Mouse (Mus musculus): ENCODE measurements around the gene Cd38. TPM values are rescaled to one million over a fixed set of nuclear protein-coding genes. Genes with fewer than 3 reads are reported as not detected.

The Cd38 gene
- polyA plus RNA-seq, 1 experiment, result not detected

DNA sequence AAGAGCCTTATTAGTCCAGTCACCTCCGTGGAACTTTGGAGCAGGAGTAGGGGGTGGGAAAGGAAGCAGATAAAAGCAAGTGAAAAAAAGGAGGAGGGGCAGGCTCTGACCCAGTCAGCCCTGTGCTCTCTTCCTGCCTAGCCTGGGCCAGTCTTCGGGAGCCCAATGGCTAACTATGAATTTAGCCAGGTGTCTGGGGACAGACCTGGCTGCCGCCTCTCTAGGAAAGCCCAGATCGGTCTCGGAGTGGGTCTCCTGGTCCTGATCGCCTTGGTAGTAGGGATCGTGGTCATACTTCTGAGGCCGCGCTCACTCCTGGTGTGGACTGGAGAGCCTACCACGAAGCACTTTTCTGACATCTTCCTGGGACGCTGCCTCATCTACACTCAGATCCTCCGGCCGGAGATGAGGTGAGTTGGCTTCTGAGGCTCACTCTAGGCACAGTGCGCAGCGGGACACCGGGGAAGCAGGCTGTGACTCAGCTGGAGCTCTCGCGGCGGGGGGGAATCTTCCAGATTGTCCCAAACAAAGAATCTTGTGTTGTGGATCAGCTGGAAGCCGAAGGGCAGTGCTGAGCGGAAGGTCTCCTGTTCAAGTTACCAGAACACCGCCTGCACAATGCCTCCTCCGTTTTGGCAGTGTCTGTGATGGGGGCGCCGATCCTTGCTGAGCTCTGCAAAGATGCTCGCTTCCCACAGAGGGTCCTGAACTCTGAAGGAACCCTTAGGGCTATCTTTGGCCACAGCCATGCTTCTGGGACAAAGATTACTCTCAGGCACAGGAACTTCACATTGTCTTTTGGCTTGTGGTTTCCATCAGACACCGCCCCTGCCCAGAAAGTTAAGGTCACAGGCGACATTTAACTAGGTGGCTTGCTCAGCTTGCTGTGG lies 603 bp downstream of the Cd38 start:
- no peak for TF ChIP-seq GATA1 (IDR thresholded peaks at IDR 0.05; ENCODE audit: low read length)
- TF ChIP-seq TAL1 (IDR thresholded peaks at IDR 0.05; ENCODE audit: low read length), result no peak
- H3K4me3 ChIP-seq (replicated peaks), result peak overlapping the region; percentile 37
- no peaks in the 10 kb centered on the region for H3K4me1 ChIP-seq (ENCODE audit: control insufficient read depth)
- peaks cover 10% of the 10 kb centered on the region for H3K27me3 ChIP-seq (ENCODE audit: control insufficient read depth)
- no peaks in the 10 kb centered on the region for H3K9me3 ChIP-seq (ENCODE audit: control insufficient read depth, low read length)
- no peaks in the 10 kb centered on the region for H3K36me3 ChIP-seq (ENCODE audit: control insufficient read depth)

DNA sequence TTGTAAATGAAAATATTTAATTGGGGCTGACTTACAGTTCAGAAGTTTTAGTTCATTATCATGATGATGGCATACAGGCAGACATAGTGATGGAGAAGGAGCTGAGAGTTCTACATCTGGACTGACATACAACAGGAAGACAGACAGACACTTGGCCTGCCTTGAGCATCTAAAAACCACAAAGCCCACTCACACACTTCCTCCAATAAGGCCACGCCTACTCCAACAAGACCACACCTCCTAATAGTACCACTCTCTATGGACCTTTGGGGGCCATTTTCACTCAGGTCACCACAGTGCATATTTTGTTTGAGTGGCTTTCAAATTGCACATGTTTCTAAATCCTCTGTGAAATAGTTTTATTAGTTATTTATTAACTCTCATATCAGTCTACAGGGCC lies 3.5 kb downstream of the Cd38 start:
- H3K27me3 ChIP-seq (ENCODE audit: control insufficient read depth), result peaks cover 10% of the 10 kb centered on the region
- H3K4me1 ChIP-seq (ENCODE audit: control insufficient read depth), result no peaks in the 10 kb centered on the region
- TF ChIP-seq TAL1 (IDR thresholded peaks at IDR 0.05; ENCODE audit: low read length), result no peak
- TF ChIP-seq GATA1 (IDR thresholded peaks at IDR 0.05; ENCODE audit: low read length), result no peak
- H3K9me3 ChIP-seq (ENCODE audit: control insufficient read depth, low read length), result no peaks in the 10 kb centered on the region
- no peaks in the 10 kb centered on the region for H3K36me3 ChIP-seq (ENCODE audit: control insufficient read depth)
- no peak overlapping the region for H3K4me3 ChIP-seq (replicated peaks)

DNA sequence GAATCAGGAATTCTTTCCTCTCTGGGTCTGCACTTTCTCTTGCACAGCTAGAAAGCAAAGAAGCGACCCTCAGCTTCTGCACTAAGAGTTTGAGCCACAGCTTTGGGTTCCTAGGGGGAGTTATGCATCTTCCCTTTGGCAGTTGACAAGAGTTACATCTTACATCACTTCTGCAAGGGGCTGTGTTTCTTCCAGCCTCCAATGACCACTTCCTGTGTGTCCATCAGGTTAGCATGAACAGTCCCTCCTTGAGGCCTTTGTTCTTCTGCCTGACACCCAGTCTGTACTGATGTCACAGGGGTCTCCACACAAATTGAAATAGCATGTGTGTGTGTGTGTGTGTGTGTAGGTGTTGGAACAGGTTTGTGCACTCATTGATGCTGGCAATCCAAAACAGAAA lies 4.3 kb downstream of the Cd38 start:
- H3K9me3 ChIP-seq (ENCODE audit: control insufficient read depth, low read length), result no peaks in the 10 kb centered on the region
- no peaks in the 10 kb centered on the region for H3K4me1 ChIP-seq (ENCODE audit: control insufficient read depth)
- no peak overlapping the region for H3K4me3 ChIP-seq (replicated peaks)
- H3K36me3 ChIP-seq (ENCODE audit: control insufficient read depth), result no peaks in the 10 kb centered on the region
- peaks cover 10% of the 10 kb centered on the region for H3K27me3 ChIP-seq (ENCODE audit: control insufficient read depth)
- TF ChIP-seq GATA1 (IDR thresholded peaks at IDR 0.05; ENCODE audit: low read length) (no peak), TAL1 (IDR thresholded peaks at IDR 0.05; ENCODE audit: low read length) (no peak)

DNA sequence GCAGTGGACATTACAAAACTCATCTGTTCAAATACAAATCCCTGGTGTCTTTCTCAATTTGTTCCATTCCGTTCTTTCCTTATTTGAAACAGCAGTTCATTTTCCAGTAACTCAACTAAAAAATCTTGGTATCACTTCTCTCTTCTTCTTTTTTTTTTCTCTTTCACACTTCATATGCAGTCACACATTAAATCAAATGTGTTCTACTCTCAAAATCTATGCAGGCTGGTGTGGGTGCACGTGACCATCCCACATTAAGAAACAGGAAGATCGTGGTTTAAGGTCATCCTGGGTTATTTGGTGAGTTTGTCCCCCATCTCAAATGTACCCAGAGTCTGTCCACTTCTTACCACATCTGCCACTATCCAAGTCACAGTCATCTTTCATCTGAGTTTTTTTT lies 13.7 kb downstream of the Cd38 start:
- Histone ChIP-seq H3K9me3 (ENCODE audit: control insufficient read depth, low read length) (no peaks in the 10 kb centered on the region), H3K27me3 (ENCODE audit: control insufficient read depth) (no peaks in the 10 kb centered on the region), H3K4me1 (ENCODE audit: control insufficient read depth) (no peaks in the 10 kb centered on the region), H3K36me3 (ENCODE audit: control insufficient read depth) (no peaks in the 10 kb centered on the region), H3K4me3 (replicated peaks) (no peak overlapping the region)
- TF ChIP-seq GATA1 (IDR thresholded peaks at IDR 0.05; ENCODE audit: low read length) (no peak), TAL1 (IDR thresholded peaks at IDR 0.05; ENCODE audit: low read length) (no peak)

DNA sequence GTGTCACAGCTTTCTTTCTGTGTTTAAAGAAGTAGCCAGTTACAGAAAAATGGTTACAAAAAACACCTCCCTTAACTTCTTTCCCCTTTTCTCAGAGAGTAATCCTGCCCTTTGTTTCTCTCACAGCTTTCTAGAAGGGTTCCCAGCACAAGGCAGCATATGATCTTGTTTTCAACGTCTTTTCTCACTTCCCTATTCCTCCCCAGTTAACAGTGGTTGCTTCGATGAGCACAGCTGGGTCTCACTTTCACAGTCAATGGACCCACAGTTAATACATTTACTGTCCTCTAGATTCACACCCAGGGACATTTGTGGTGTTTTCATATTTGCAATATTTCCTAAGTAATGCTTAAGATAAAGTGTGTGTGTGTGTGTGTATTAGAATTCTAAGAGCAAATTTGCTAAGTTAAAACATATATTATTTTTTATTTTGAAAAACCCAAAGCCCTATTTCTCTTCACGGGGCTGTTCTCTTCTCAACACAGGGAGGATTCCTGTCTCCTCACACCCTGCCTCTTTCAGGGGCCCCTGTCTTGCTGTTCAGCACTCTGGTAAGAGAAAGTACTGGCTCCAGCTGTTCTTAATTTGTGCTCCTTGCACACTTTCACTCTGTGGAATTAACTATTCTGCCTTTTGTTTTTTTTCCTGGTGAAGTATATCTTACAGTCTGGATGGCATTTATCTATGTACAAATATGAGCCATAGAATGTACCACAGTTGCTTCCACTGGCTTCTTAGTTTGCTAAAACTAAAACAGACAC lies 16.9 kb downstream of the Cd38 start:
- H3K9me3 ChIP-seq (ENCODE audit: control insufficient read depth, low read length), result no peaks in the 10 kb centered on the region
- no peak overlapping the region for H3K4me3 ChIP-seq (replicated peaks)
- no peaks in the 10 kb centered on the region for H3K27me3 ChIP-seq (ENCODE audit: control insufficient read depth)
- H3K36me3 ChIP-seq (ENCODE audit: control insufficient read depth), result no peaks in the 10 kb centered on the region
- no peak for TF ChIP-seq GATA1 (IDR thresholded peaks at IDR 0.05; ENCODE audit: low read length)
- TF ChIP-seq TAL1 (IDR thresholded peaks at IDR 0.05; ENCODE audit: low read length), result no peak
- no peaks in the 10 kb centered on the region for H3K4me1 ChIP-seq (ENCODE audit: control insufficient read depth)

DNA sequence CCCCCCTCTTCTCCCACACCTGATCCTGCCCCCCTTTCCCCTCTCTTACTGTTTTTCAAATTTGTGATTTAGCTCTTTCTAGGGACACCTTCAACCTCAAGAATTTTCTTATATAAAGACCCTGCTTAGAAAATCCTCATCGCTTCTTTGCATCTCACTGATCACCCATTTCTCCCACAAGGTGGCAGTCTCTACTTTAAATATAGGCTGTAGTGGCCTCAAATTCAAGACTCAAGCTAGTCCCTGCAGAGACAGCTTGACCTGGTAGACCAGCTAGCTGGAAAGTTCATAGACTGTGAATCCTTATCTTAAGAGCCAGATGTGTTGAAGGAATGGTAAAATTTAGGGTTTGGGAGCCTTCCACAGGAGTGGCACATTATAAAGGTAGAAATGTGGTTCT lies 24.0 kb downstream of the Cd38 start:
- no peaks in the 10 kb centered on the region for H3K36me3 ChIP-seq (ENCODE audit: control insufficient read depth)
- H3K27me3 ChIP-seq (ENCODE audit: control insufficient read depth), result no peaks in the 10 kb centered on the region
- H3K4me1 ChIP-seq (ENCODE audit: control insufficient read depth), result no peaks in the 10 kb centered on the region
- TF ChIP-seq TAL1 (IDR thresholded peaks at IDR 0.05; ENCODE audit: low read length) (no peak), GATA1 (IDR thresholded peaks at IDR 0.05; ENCODE audit: low read length) (no peak)
- H3K4me3 ChIP-seq (replicated peaks), result no peak overlapping the region
- no peaks in the 10 kb centered on the region for H3K9me3 ChIP-seq (ENCODE audit: control insufficient read depth, low read length)

DNA sequence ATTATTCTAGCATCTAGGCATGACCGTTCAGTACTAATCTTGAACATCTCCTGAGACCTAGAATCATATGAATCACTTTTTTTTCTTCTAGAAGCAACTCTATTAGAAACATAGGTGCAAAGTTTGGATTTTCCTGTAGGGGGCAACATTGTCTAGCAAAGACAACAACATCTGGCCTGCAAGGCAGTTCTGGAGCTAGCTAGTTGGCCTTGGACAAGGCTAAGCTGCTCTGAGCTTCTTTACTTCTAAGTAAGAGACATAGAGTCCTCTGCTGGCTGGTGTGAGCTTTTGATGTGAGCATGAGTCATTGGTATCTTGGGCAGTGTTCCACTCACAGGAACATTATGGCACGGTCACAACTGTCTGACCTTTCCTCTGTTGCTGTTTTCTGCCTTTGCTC lies 25.8 kb downstream of the Cd38 start:
- no peak overlapping the region for H3K4me3 ChIP-seq (replicated peaks)
- no peaks in the 10 kb centered on the region for H3K9me3 ChIP-seq (ENCODE audit: control insufficient read depth, low read length)
- no peak for TF ChIP-seq GATA1 (IDR thresholded peaks at IDR 0.05; ENCODE audit: low read length)
- TF ChIP-seq TAL1 (IDR thresholded peaks at IDR 0.05; ENCODE audit: low read length), result no peak
- no peaks in the 10 kb centered on the region for H3K4me1 ChIP-seq (ENCODE audit: control insufficient read depth)
- no peaks in the 10 kb centered on the region for H3K27me3 ChIP-seq (ENCODE audit: control insufficient read depth)
- H3K36me3 ChIP-seq (ENCODE audit: control insufficient read depth), result no peaks in the 10 kb centered on the region

DNA sequence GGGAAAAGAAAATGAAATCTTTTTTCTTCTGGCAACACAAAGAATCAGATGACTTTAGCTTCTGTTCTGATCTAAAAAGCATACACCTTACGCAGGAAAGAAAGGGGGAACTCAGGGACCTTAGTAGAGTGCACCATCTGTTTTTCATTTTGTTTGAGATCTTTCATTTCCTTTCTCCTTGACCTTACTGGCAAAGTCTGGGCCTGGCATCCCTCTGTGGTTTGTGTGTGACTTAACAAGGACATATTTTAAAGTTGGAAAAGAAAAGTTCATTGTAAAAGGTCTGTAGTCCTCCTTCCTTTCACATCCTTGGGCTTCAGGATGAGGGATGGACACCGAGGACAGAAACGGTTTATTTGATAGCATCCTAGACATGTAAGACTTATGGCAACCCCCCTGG lies 27.6 kb downstream of the Cd38 start:
- Histone ChIP-seq H3K4me1 (ENCODE audit: control insufficient read depth) (no peaks in the 10 kb centered on the region), H3K27me3 (ENCODE audit: control insufficient read depth) (no peaks in the 10 kb centered on the region), H3K9me3 (ENCODE audit: control insufficient read depth, low read length) (no peaks in the 10 kb centered on the region), H3K4me3 (replicated peaks) (no peak overlapping the region), H3K36me3 (ENCODE audit: control insufficient read depth) (no peaks in the 10 kb centered on the region)
- TF ChIP-seq TAL1 (IDR thresholded peaks at IDR 0.05; ENCODE audit: low read length) (no peak), GATA1 (IDR thresholded peaks at IDR 0.05; ENCODE audit: low read length) (no peak)

DNA sequence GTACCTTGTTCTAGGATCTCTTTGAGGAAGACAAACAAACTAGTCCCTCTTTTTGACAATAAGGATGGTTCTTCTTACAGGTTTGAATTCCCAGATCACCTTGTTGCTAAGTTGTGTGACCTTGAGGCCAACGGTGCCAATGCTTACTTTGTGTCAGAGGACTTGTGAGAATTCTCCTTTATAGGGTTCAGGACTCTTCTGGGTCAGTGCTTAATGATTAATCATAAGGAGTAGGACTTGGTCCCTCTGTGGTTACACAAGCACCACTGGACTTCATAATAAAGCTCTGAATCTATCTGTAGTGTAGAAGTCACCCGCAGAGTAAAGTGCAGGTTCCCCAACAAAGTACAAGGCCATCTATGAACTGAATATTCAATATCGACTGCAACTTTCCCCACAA lies 36.3 kb downstream of the Cd38 start:
- no peaks in the 10 kb centered on the region for H3K36me3 ChIP-seq (ENCODE audit: control insufficient read depth)
- TF ChIP-seq GATA1 (IDR thresholded peaks at IDR 0.05; ENCODE audit: low read length), result no peak
- no peak for TF ChIP-seq TAL1 (IDR thresholded peaks at IDR 0.05; ENCODE audit: low read length)
- no peak overlapping the region for H3K4me3 ChIP-seq (replicated peaks)
- no peaks in the 10 kb centered on the region; the same call in 1 of the 2 replicates for H3K4me1 ChIP-seq (ENCODE audit: control insufficient read depth)
- H3K27me3 ChIP-seq (ENCODE audit: control insufficient read depth), result no peaks in the 10 kb centered on the region
- H3K9me3 ChIP-seq (ENCODE audit: control insufficient read depth, low read length), result no peaks in the 10 kb centered on the region
